Mouse (Mus musculus) thymus, postnatal 25 days (tissue): ENCODE measurements around the gene Shank1.

Experiments used
- DNase-seq: peaks from one replicate; pipeline ENCODE4 v3.0.0; 2022

Gene Shank1

GRCm38 (mm10) chr7:44304775-44305641 is 5.0 kb upstream of the Shank1 start:
- DNase-seq, result peak; percentile 94

- no peak for DNase-seq
Observed at GRCm38 (mm10) chr7:44305686-44306085, 4.4 kb upstream of the Shank1 start.

- DNase-seq, result no peak
Observed at GRCm38 (mm10) chr7:44306516-44307240, 3.4 kb upstream of the Shank1 start, which contains the start of gene Clec11a. Clec11a (minus strand) TSS chr7:44306902.

GRCm38 (mm10) chr7:44307261-44308020 is 2.6 kb upstream of the Shank1 start:
- no peak for DNase-seq

GRCm38 (mm10) chr7:44310285-44310877 is 328 bp downstream of the Shank1 start:
- no peak for DNase-seq

GRCm38 (mm10) chr7:44310878-44311712 is 1.0 kb downstream of the Shank1 start:
- no peak for DNase-seq

GRCm38 (mm10) chr7:44311713-44312304 is 1.8 kb downstream of the Shank1 start:
- DNase-seq, result no peak

- no peak for DNase-seq
Observed at GRCm38 (mm10) chr7:44312484-44312883, 2.4 kb downstream of the Shank1 start.

GRCm38 (mm10) chr7:44317913-44318312 is 7.9 kb downstream of the Shank1 start:
- DNase-seq, result peak; percentile 26

- DNase-seq, result no peak
Observed at GRCm38 (mm10) chr7:44320886-44321285, 10.8 kb downstream of the Shank1 start.

- DNase-seq, result no peak
Observed at GRCm38 (mm10) chr7:44322290-44322689, 12.2 kb downstream of the Shank1 start.

GRCm38 (mm10) chr7:44326614-44327013 is 16.6 kb downstream of the Shank1 start:
- DNase-seq, result no peak

GRCm38 (mm10) chr7:44332336-44332735 is 22.3 kb downstream of the Shank1 start:
- no peak for DNase-seq

- no peak for DNase-seq
Observed at GRCm38 (mm10) chr7:44334139-44334538, 24.1 kb downstream of the Shank1 start.

- DNase-seq, result no peak
Observed at GRCm38 (mm10) chr7:44335031-44335878, 25.2 kb downstream of the Shank1 start.

- no peak for DNase-seq
Observed at GRCm38 (mm10) chr7:44336046-44337021, 26.3 kb downstream of the Shank1 start.

- DNase-seq, result no peak
Observed at GRCm38 (mm10) chr7:44337121-44337849, 27.2 kb downstream of the Shank1 start.

GRCm38 (mm10) chr7:44340226-44340625 is 30.2 kb downstream of the Shank1 start:
- no peak for DNase-seq
